Mouse (Mus musculus): ENCODE measurements around the gene Magix. TPM values are rescaled to one million over a fixed set of nuclear protein-coding genes. Genes with fewer than 3 reads are reported as not detected.

The Magix gene
- polyA plus RNA-seq, 1 experiment from 2014 or later, result 0.22 TPM

- Histone ChIP-seq H3K4me3 (no peak overlapping the region), H3K9me3 (no peaks in the 10 kb centered on the region), H3K27me3 (peaks cover 9% of the 10 kb centered on the region), H3K4me2 (replicated peaks) (no peak overlapping the region), H3K27ac (no peak overlapping the region), H3K9ac (no peak overlapping the region), H3K4me1 (no peaks in the 10 kb centered on the region), H3K36me3 (no peaks in the 10 kb centered on the region)
- WGBS, result 11% methylated on average over 5 of the region's 5 CpGs
- no peak for ATAC-seq (ENCODE audit: low FRiP score, low read depth)
These were observed 35.7 kb downstream of the Magix start for GRCm38 (mm10) chrX:7645349-7645748.

- H3K4me1 ChIP-seq, result no peaks in the 10 kb centered on the region
- H3K9me3 ChIP-seq, result no peaks in the 10 kb centered on the region
- H3K27me3 ChIP-seq, result peaks cover 22% of the 10 kb centered on the region
- no peak overlapping the region for H3K9ac ChIP-seq
- H3K27ac ChIP-seq, result no peak overlapping the region
- 27% methylated on average over 12 of the region's 12 CpGs for WGBS
- no peak for ATAC-seq (ENCODE audit: low FRiP score, low read depth)
- no peak overlapping the region for H3K4me2 ChIP-seq (replicated peaks)
- no peaks in the 10 kb centered on the region for H3K36me3 ChIP-seq
- H3K4me3 ChIP-seq, result no peak overlapping the region
These were observed 40.3 kb downstream of the Magix start for GRCm38 (mm10) chrX:7640785-7641184.

DNA sequence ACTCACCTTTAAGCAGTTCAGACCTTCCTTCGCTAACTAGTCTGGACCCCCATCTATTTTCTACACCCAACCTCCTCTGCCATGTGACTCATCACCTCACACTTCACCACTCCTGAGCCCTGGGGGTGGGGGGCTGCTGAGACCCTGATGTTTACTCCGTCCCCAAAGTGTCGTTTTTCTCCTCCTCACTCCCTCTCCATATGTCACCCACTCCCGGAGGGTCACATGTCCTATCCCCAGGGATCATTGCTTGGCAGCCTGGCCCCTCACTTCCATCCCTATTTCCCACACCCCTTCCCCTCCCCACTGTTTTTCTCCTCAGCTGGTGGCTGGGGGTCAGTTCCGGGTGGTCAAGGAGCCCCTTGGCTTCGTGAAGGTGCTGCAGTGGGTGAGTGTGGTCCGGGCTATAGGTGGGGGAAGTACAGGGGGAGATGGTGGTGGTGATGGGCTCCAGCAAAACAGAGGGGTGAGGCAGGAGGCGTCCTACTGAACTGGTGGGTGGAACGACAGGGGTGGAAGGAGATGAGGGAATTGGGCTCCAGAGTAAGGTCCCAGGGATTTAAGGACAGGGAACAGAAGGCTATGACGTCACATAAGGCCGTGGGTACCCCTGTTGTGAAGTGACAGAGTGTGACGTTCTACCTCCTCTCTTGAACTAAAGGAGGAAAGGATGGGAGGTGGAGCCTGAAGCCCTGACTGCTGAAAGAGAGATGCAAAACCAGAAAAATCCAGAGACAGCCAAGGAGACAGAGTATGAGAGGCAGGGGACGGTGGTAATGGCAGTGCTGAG is 41.3 kb downstream of the Magix start:
- H3K9me3 ChIP-seq, result no peaks in the 10 kb centered on the region
- H3K4me3 ChIP-seq, result no peak overlapping the region
- no peak overlapping the region for H3K4me2 ChIP-seq (replicated peaks)
- no peak for ATAC-seq (ENCODE audit: low FRiP score, low read depth)
- 21% methylated on average over 13 of the region's 13 CpGs for WGBS
- H3K9ac ChIP-seq, result no peak overlapping the region
- H3K27ac ChIP-seq, result no peak overlapping the region
- H3K27me3 ChIP-seq, result peaks cover 22% of the 10 kb centered on the region
- no peaks in the 10 kb centered on the region for H3K4me1 ChIP-seq
- H3K36me3 ChIP-seq, result no peaks in the 10 kb centered on the region

- 8% methylated on average over 29 of the region's 42 CpGs for whole genome bisulfite sequencing
- Histone ChIP-seq H3K27me3 (peaks cover 22% of the 10 kb centered on the region), H3K9me3 (no peaks in the 10 kb centered on the region), H3K4me1 (no peaks in the 10 kb centered on the region), H3K4me3 (peak within 1 kb of the TSS; percentile 23), H3K4me2 (replicated peaks) (peak within 1 kb of the TSS; percentile 55), H3K9ac (no peak within 1 kb of the TSS), H3K27ac (no peak within 1 kb of the TSS), H3K36me3 (no peaks in the 10 kb centered on the region)
- peak; percentile 81 for ATAC-seq (ENCODE audit: low FRiP score, low read depth)
These were observed 42.5 kb downstream of the Magix start, which contains the start of gene Syp for GRCm38 (mm10) chrX:7638401-7639091. TSS of gene Syp (plus strand) at chrX:7638471.

- Histone ChIP-seq H3K4me3 (no peak overlapping the region), H3K36me3 (no peaks in the 10 kb centered on the region), H3K4me1 (no peaks in the 10 kb centered on the region), H3K9ac (no peak overlapping the region), H3K4me2 (replicated peaks) (no peak overlapping the region), H3K27ac (no peak overlapping the region), H3K27me3 (peaks cover 14% of the 10 kb centered on the region), H3K9me3 (no peaks in the 10 kb centered on the region)
- no peak for ATAC-seq (ENCODE audit: low FRiP score, low read depth)
- WGBS, result 62% methylated on average over 3 of the region's 3 CpGs
These were observed 46.0 kb downstream of the Magix start for GRCm38 (mm10) chrX:7635101-7635500.

- H3K27me3 ChIP-seq, result no peaks in the 10 kb centered on the region
- H3K4me1 ChIP-seq, result no peaks in the 10 kb centered on the region
- H3K4me2 ChIP-seq (replicated peaks), result no peak overlapping the region
- no peak overlapping the region for H3K27ac ChIP-seq
- H3K36me3 ChIP-seq, result no peaks in the 10 kb centered on the region
- no peak overlapping the region for H3K9ac ChIP-seq
- no peaks in the 10 kb centered on the region for H3K9me3 ChIP-seq
- no peak for ATAC-seq (ENCODE audit: low FRiP score, low read depth)
- H3K4me3 ChIP-seq, result no peak overlapping the region
- 94% methylated on average over 6 of the region's 6 CpGs for WGBS
These were observed 48.5 kb downstream of the Magix start for GRCm38 (mm10) chrX:7632560-7632959.

Other genes with a start within 250 kb of the Magix start
- gene Foxp3, start 107.6 kb downstream of the Magix start, polyA plus RNA-seq (2015; fragmentation: Nextera tagmentation; extraction: Ambion mirVana), result 0.08 and 0.09 TPM in 2 replicates
- gene Ppp1r3f, start 107.0 kb downstream of the Magix start, polyA plus RNA-seq (2015; fragmentation: Nextera tagmentation; extraction: Ambion mirVana), result 1.6 and 2.3 TPM in 2 replicates
- gene Ccdc22, start 75.7 kb downstream of the Magix start, polyA plus RNA-seq (2015; fragmentation: Nextera tagmentation; extraction: Ambion mirVana), result 27.9 and 29.6 TPM in 2 replicates
- 0.04 TPM in 1 of 2 replicates, not detected in the other for gene Cacna1f, start 74.2 kb downstream of the Magix start, polyA plus RNA-seq (2015; fragmentation: Nextera tagmentation; extraction: Ambion mirVana)
- gene Syp, start 42.8 kb downstream of the Magix start, polyA plus RNA-seq (2015; fragmentation: Nextera tagmentation; extraction: Ambion mirVana), result 0.93 and 1.4 TPM in 2 replicates
- gene Prickle3, start 24.0 kb downstream of the Magix start, polyA plus RNA-seq (2015; fragmentation: Nextera tagmentation; extraction: Ambion mirVana), result 9.6 and 10.0 TPM in 2 replicates
- gene Plp2, start 9.9 kb downstream of the Magix start, polyA plus RNA-seq (2015; fragmentation: Nextera tagmentation; extraction: Ambion mirVana), result 108 and 114 TPM in 2 replicates
- gene Gpkow, start 15.9 kb upstream of the Magix start, polyA plus RNA-seq (2015; fragmentation: Nextera tagmentation; extraction: Ambion mirVana), result 40.8 and 42.6 TPM in 2 replicates
- 32.0 and 36.1 TPM in 2 replicates for gene Wdr45, start 33.1 kb upstream of the Magix start, polyA plus RNA-seq (2015; fragmentation: Nextera tagmentation; extraction: Ambion mirVana)
- 0.48 and 0.78 TPM in 2 replicates for gene Gm45208, start 41.0 kb upstream of the Magix start, polyA plus RNA-seq (2015; fragmentation: Nextera tagmentation; extraction: Ambion mirVana)
- gene Praf2, start 47.2 kb upstream of the Magix start, polyA plus RNA-seq (2015; fragmentation: Nextera tagmentation; extraction: Ambion mirVana), result 84.1 and 85.0 TPM in 2 replicates
- 17.5 and 22.1 TPM in 2 replicates for gene Ccdc120, start 69.7 kb upstream of the Magix start, polyA plus RNA-seq (2015; fragmentation: Nextera tagmentation; extraction: Ambion mirVana)
- gene Tfe3, start 81.3 kb upstream of the Magix start, polyA plus RNA-seq (2015; fragmentation: Nextera tagmentation; extraction: Ambion mirVana), result 26.4 and 27.6 TPM in 2 replicates
- gene Gripap1, start 108.5 kb upstream of the Magix start, polyA plus RNA-seq (2015; fragmentation: Nextera tagmentation; extraction: Ambion mirVana), result 42.0 and 47.3 TPM in 2 replicates
- 0.94 and 1.7 TPM in 2 replicates for gene Kcnd1, start 141.0 kb upstream of the Magix start, polyA plus RNA-seq (2015; fragmentation: Nextera tagmentation; extraction: Ambion mirVana)
- 45.4 and 49.8 TPM in 2 replicates for gene Otud5, start 160.1 kb upstream of the Magix start, polyA plus RNA-seq (2015; fragmentation: Nextera tagmentation; extraction: Ambion mirVana)
- gene Pim2, start 197.0 kb upstream of the Magix start, polyA plus RNA-seq (2015; fragmentation: Nextera tagmentation; extraction: Ambion mirVana), result 4.1 and 4.8 TPM in 2 replicates
- gene Slc35a2, start 202.8 kb upstream of the Magix start, polyA plus RNA-seq (2015; fragmentation: Nextera tagmentation; extraction: Ambion mirVana), result 45.2 and 50.2 TPM in 2 replicates
- gene Pqbp1, start 218.0 kb upstream of the Magix start, polyA plus RNA-seq (2015; fragmentation: Nextera tagmentation; extraction: Ambion mirVana), result 138 and 149 TPM in 2 replicates
- 179 and 181 TPM in 2 replicates for gene Timm17b, start 218.1 kb upstream of the Magix start, polyA plus RNA-seq (2015; fragmentation: Nextera tagmentation; extraction: Ambion mirVana)
- gene Gm10491, start 226.6 kb upstream of the Magix start, polyA plus RNA-seq (2015; fragmentation: Nextera tagmentation; extraction: Ambion mirVana), result not detected in 2 replicates
- gene Gm10490, start 228.3 kb upstream of the Magix start, polyA plus RNA-seq (2015; fragmentation: Nextera tagmentation; extraction: Ambion mirVana), result not detected in 2 replicates
- 0.89 and 0.94 TPM in 2 replicates for gene Pcsk1n, start 238.6 kb upstream of the Magix start, polyA plus RNA-seq (2015; fragmentation: Nextera tagmentation; extraction: Ambion mirVana)
- not detected in 2 replicates for gene Eras, start 247.4 kb upstream of the Magix start, polyA plus RNA-seq (2015; fragmentation: Nextera tagmentation; extraction: Ambion mirVana)

Measured in limb, embryonic 13.5 days (tissue).